Mouse (Mus musculus): ENCODE data around the gene Phlda2. TPM values are rescaled to one million over a fixed set of nuclear protein-coding genes. Genes with fewer than 3 reads are reported as not detected.

The Phlda2 gene
- polyA plus RNA-seq (2021; fragmentation: Nextera tagmentation): not detected in 2 replicates
- long read RNA-seq, experiment 1: 0 reads
- long read RNA-seq, experiment 2: 0 reads

DNA sequence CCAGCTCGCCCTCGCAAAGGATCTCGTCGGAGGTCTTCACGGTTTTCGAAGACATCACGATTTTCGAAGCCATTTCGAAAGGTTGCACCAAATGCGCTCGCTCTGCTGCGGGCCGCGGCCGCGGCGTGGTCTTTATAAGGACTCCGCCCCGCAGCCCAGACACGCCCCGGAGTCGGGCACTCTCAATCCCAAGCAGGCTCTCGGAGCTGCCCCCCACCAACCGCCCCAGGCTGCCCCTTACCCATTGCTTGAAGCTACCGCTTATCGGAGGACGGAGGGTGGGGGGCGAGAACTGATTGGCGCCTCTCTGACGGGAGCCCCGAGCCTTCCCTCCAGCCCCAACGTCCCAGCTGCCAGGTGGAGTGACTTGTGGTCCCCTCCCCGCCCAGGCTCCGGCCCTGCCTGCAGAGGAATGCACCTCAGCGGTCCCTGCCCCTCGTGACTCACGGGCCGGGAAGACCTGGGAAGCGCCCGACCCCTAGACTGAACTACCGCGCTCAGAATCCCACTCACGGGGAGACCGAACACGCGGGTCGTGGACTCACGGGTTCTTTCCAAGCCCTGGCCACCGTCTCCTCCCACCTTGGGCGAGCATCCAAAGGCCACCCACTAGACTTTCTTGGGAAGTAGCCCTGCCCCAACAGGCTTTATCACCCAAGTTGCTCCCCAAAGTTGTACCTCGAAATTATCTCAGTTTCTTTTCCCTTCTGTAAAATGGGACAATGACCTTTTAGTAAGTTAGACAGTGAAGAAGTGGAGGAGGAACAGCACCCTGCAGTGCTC, at the start of gene Phlda2:
Gene Phlda2, minus strand, starts transcription at position 733 of the 783 bp plus-strand sequence.

DNA sequence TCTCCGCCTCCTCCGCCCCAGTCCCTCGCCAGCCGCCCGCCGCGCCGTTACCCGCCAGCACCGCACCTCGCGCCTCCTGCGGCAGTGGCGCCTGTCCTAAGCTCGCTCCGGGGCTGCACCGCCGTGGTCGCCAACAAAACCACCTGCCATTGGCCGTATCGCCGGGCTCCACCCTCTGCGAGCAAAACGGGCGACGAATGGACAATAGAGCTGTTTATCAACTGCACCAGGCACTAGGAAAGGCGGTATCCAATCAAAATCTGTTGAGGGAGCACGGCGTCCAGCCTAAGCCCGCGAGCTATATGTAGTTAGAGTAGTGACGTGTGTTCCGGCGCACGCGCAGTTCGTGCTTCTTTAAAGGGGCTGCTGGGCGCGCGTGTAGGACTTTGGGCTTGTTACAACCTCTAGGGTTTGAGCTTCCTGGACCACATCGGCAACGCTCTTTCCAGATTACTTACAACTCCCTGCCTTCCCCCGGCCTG, 46.1 kb upstream of the Phlda2 start, which contains the start of gene Nap1l4:
Gene Nap1l4, minus strand, starts transcription at position 131 of the 482 bp plus-strand sequence.

DNA sequence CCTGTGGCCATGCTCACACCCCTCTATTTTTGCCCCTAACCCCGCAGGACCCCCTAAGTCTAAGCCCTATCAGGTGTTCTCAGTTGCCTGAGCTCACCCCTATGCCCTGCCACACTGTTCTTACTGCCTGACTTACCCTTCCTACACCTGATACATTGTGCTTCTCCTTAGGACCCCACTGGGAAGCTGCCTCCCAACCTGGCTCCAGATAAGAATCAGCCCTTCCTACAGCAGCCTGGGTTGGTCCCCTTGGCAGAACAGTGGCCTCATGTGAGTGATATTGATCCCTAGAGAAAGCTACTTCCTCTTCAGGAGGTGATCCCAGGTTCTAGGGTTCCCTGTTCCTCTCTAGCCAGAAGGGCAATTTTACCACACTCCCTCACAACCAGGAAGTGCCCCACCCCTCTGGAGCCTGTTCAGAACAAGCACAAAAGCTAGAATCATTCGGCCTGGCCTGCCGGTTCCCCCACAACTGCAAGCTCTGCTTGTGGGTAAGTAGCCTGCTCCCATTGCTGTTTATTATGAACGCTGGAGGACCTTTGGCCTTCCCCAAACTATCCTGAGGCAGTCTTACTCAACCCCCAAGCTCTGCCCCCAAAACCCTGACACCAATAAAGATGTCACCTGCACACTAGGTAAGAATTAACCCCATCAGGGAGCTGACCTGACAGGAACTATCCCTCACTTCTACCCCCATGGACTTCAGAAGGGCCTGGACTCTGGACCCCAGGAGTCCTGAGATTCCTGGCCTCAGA, 29.4 kb downstream of the Phlda2 start, which contains the start of gene Slc22a18:
Gene Slc22a18, plus strand, starts transcription at position 390 of the 755 bp plus-strand sequence.

DNA sequence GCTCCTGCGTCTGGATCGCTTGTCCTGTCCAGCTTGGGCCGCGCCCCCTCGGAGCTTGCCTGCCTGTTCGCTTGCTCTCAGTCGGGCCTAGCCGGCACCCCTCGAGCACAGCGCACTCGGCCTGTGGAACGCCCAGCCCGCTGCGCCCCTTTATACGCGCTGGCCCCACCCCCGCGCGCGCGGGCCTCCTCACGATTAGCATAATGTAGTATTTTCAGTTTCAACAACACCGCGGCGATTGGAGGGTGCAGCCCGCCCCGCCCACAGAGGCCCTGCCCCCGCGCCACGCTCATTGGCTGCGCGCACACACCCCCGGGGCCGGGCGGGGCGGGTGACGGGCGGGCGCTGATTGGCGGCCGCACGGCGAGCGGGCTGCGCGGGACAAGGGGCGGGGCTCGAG, 42.1 kb downstream of the Phlda2 start, which contains the start of gene Cdkn1c:
Gene Cdkn1c, minus strand, starts transcription at position 177 of the 400 bp plus-strand sequence.

Other genes with a start within 250 kb of the Phlda2 start
- gene Cdkn1c, start 42.1 kb downstream of the Phlda2 start, polyA plus RNA-seq (2021; fragmentation: Nextera tagmentation): 5.9 and 14.7 TPM in 2 replicates
- gene Slc22a18, start 29.4 kb downstream of the Phlda2 start, polyA plus RNA-seq (2021; fragmentation: Nextera tagmentation): 0.69 and 1.2 TPM in 2 replicates
- gene Nap1l4, start 46.0 kb upstream of the Phlda2 start, polyA plus RNA-seq (2021; fragmentation: Nextera tagmentation): 76.0 and 98.0 TPM in 2 replicates
- gene Cars, start 96.9 kb upstream of the Phlda2 start, polyA plus RNA-seq (2021; fragmentation: Nextera tagmentation): 21.9 and 28.7 TPM in 2 replicates
- gene Tnfrsf26, start 125.6 kb upstream of the Phlda2 start, polyA plus RNA-seq (2021; fragmentation: Nextera tagmentation): 0.05 and 0.12 TPM in 2 replicates
- 1.3 and 2.2 TPM in 2 replicates for gene Tnfrsf22, start 146.5 kb upstream of the Phlda2 start, polyA plus RNA-seq (2021; fragmentation: Nextera tagmentation)
- gene Tnfrsf23, start 182.7 kb upstream of the Phlda2 start, polyA plus RNA-seq (2021; fragmentation: Nextera tagmentation): 0.28 and 0.31 TPM in 2 replicates